Mouse (Mus musculus) hindbrain, embryonic 14.5 days (tissue): ENCODE measurements around the gene 2010003K11Rik. TPM values are rescaled to one million over a fixed set of nuclear protein-coding genes. Genes with fewer than 3 reads are reported as not detected.
A peak's percentile ranks its signal among the peaks of the same experiment; 100 is the strongest.

ENCODE experiments used
- ATAC-seq: fragments of 200-750 bp; cut with Nextera tagmentation; 2 replicates; pipeline ENCODE4 v1.8.0; 2017; ENCODE audit warnings: moderate number of reproducible peaks, mild to moderate bottlenecking, moderate TSS enrichment, moderate library complexity; ENCODE audit not compliant: low FRiP score
- DNase-seq: peaks from one replicate; pipeline ENCODE4 v3.0.0-alpha.2; 2015; ENCODE audit warnings: low spot score
- H3K27ac ChIP-seq: fragments of 300-500 bp; sonication (generic); 2 replicates; pipeline ENCODE4 v1.5.1; 2014; ENCODE audit warnings: mild to moderate bottlenecking, moderate library complexity
- H3K27me3 ChIP-seq: fragments of 300-500 bp; sonication (generic); 2 replicates; pipeline ENCODE4 v1.6.1; 2014; ENCODE audit warnings: mild to moderate bottlenecking, low read length, mixed read lengths; ENCODE audit not compliant: control insufficient read depth, insufficient read depth
- H3K36me3 ChIP-seq: fragments of 300-500 bp; sonication (generic); replicated peaks from 2 replicates; pipeline ENCODE4 v1.6.1; 2014; ENCODE audit not compliant: control insufficient read depth, insufficient read depth
- H3K4me1 ChIP-seq: fragments of 300-500 bp; sonication (generic); replicated peaks from 2 replicates; pipeline ENCODE4 v1.6.1; 2014; ENCODE audit warnings: antibody characterized with exemption, low read length, mixed read lengths; ENCODE audit not compliant: control insufficient read depth, insufficient read depth
- H3K4me2 ChIP-seq: fragments of 300-500 bp; sonication (generic); replicated peaks from 2 replicates; pipeline ENCODE4 v1.6.1; 2014; ENCODE audit warnings: mild to moderate bottlenecking, moderate library complexity
- H3K4me3 ChIP-seq: fragments of 300-500 bp; sonication (generic); replicated peaks from 2 replicates; pipeline ENCODE4 v1.5.1; 2014; ENCODE audit warnings: mild to moderate bottlenecking, low read length
- H3K9ac ChIP-seq: fragments of 300-500 bp; sonication (generic); 2 replicates; pipeline ENCODE4 v1.6.1; 2014
- H3K9me3 ChIP-seq: fragments of 300-500 bp; sonication (generic); 2 replicates; pipeline ENCODE4 v1.6.1; 2016; ENCODE audit warnings: low read length; ENCODE audit not compliant: control insufficient read depth
- WGBS: fragments of 180-500 bp; shearing (Covaris S2); extraction: QIAGEN DNeasy Blood & Tissue Kit; methylation state at CpG from one replicate; pipeline ENCODE4 v1.1.7; 2014; 5-methylcytosine and 5-hydroxymethylcytosine counted together
- polyA plus RNA-seq: library from polyadenylated mRNA; unstranded; fragments of >200 nt; fragmentation: Nextera tagmentation; extraction: Ambion mirVana; gene quantifications from 2 replicates; pipeline ENCODE4 v1.2.1, GENCODE M21; 2014

2010003K11Rik gene
- polyA plus RNA-seq, 1 experiment from 2014 or later: not detected

- Histone ChIP-seq H3K9me3 (no peaks in the 10 kb centered on the region), H3K4me1 (no peaks in the 10 kb centered on the region), H3K9ac (no peak overlapping the region), H3K4me2 (no peak overlapping the region), H3K27me3 (no peaks in the 10 kb centered on the region), H3K4me3 (no peak overlapping the region), H3K27ac (no peak overlapping the region), H3K36me3 (no peaks in the 10 kb centered on the region)
- ATAC-seq (no peak), DNase-seq (no peak)
- 66% methylated on average over 10 of the region's 10 CpGs for WGBS
These were observed 7.2 kb downstream of the 2010003K11Rik start for GRCm38 (mm10) chr19:4491080-4491695.

- Histone ChIP-seq H3K9ac (no peak overlapping the region), H3K36me3 (no peaks in the 10 kb centered on the region), H3K4me2 (no peak overlapping the region), H3K4me3 (no peak overlapping the region), H3K27me3 (no peaks in the 10 kb centered on the region), H3K9me3 (no peaks in the 10 kb centered on the region), H3K4me1 (no peaks in the 10 kb centered on the region), H3K27ac (no peak overlapping the region)
- 66% methylated on average over 2 of the region's 2 CpGs for WGBS
- DNase-seq (no peak), ATAC-seq (no peak)
These were observed 10.5 kb downstream of the 2010003K11Rik start for GRCm38 (mm10) chr19:4487877-4488276.

- no peaks in the 10 kb centered on the region for H3K9me3 ChIP-seq
- H3K4me2 ChIP-seq: no peak overlapping the region
- no peak overlapping the region for H3K27ac ChIP-seq
- no peak overlapping the region for H3K9ac ChIP-seq
- ATAC-seq (no peak), DNase-seq (no peak)
- H3K27me3 ChIP-seq: no peaks in the 10 kb centered on the region
- 60% methylated on average over 5 of the region's 5 CpGs for WGBS
- H3K36me3 ChIP-seq: no peaks in the 10 kb centered on the region
- no peak overlapping the region for H3K4me3 ChIP-seq
- no peaks in the 10 kb centered on the region for H3K4me1 ChIP-seq
These were observed 13.4 kb downstream of the 2010003K11Rik start for GRCm38 (mm10) chr19:4485006-4485405.

- Histone ChIP-seq H3K9me3 (no peaks in the 10 kb centered on the region), H3K4me3 (no peak overlapping the region), H3K36me3 (no peaks in the 10 kb centered on the region), H3K27me3 (peaks cover 9% of the 10 kb centered on the region), H3K9ac (no peak overlapping the region), H3K27ac (no peak overlapping the region), H3K4me2 (no peak overlapping the region), H3K4me1 (peaks cover 1% of the 10 kb centered on the region; the same call in 1 of the 2 replicates)
- WGBS: 89% methylated on average over 3 of the region's 3 CpGs
- ATAC-seq (no peak), DNase-seq (no peak)
These were observed 16.1 kb downstream of the 2010003K11Rik start for GRCm38 (mm10) chr19:4482111-4482859.

- DNase-seq (no peak), ATAC-seq (no peak)
- Histone ChIP-seq H3K9me3 (no peaks in the 10 kb centered on the region), H3K27ac (no peak overlapping the region), H3K4me3 (no peak overlapping the region), H3K36me3 (no peaks in the 10 kb centered on the region), H3K27me3 (peaks cover 17% of the 10 kb centered on the region), H3K4me1 (peaks cover 8% of the 10 kb centered on the region; the same call in 1 of the 2 replicates), H3K9ac (no peak overlapping the region), H3K4me2 (no peak overlapping the region)
- WGBS: 57% methylated on average over 4 of the region's 4 CpGs
These were observed 17.1 kb downstream of the 2010003K11Rik start for GRCm38 (mm10) chr19:4481326-4481725.

GRCm38 (mm10) chr19:4480041-4480440, 18.3 kb downstream of the 2010003K11Rik start:
- WGBS: 92% methylated on average over 2 of the region's 2 CpGs
- DNase-seq (no peak), ATAC-seq (no peak)
- no peak overlapping the region for H3K4me3 ChIP-seq
- H3K4me2 ChIP-seq: no peak overlapping the region
- no peaks in the 10 kb centered on the region for H3K36me3 ChIP-seq
- H3K4me1 ChIP-seq: peaks cover 8% of the 10 kb centered on the region; the same call in 1 of the 2 replicates
- H3K27me3 ChIP-seq: peaks cover 30% of the 10 kb centered on the region
- H3K27ac ChIP-seq: no peak overlapping the region
- H3K9me3 ChIP-seq: no peaks in the 10 kb centered on the region
- no peak overlapping the region for H3K9ac ChIP-seq

- Histone ChIP-seq H3K27ac (no peak overlapping the region), H3K4me3 (no peak overlapping the region), H3K4me2 (no peak overlapping the region), H3K9me3 (no peaks in the 10 kb centered on the region), H3K4me1 (peaks cover 8% of the 10 kb centered on the region; the same call in 1 of the 2 replicates), H3K27me3 (peaks cover 37% of the 10 kb centered on the region), H3K36me3 (no peaks in the 10 kb centered on the region), H3K9ac (no peak overlapping the region)
- DNase-seq (no peak), ATAC-seq (no peak)
- 36% methylated on average over 1 of the region's 1 CpGs for WGBS
These were observed 20.2 kb downstream of the 2010003K11Rik start for GRCm38 (mm10) chr19:4478190-4478516.

GRCm38 (mm10) chr19:4477345-4478189, 20.8 kb downstream of the 2010003K11Rik start, which contains the start of gene Syt12:
Syt12 (minus strand) TSS chr19:4477447.
- H3K27me3 ChIP-seq: peaks cover 37% of the 10 kb centered on the region

More at GRCm38 (mm10) chr19:4477345-4478189, 20.8 kb downstream of the 2010003K11Rik start, which contains the start of gene Syt12:
- Histone ChIP-seq H3K9me3 (no peaks in the 10 kb centered on the region), H3K4me1 (peaks cover 8% of the 10 kb centered on the region; the same call in 1 of the 2 replicates), H3K36me3 (no peaks in the 10 kb centered on the region), H3K4me2 (peak within 1 kb of the TSS; percentile 94), H3K9ac (peak within 1 kb of the TSS; percentile 61), H3K4me3 (peak within 1 kb of the TSS; percentile 50), H3K27ac (no peak within 1 kb of the TSS)
- 36% methylated on average over 21 of the region's 21 CpGs for WGBS
- DNase-seq (no peak), ATAC-seq (no peak)
